Mouse (Mus musculus) cortical plate, adult 2 months (tissue): ENCODE measurements around the gene Mllt1. TPM values are rescaled to one million over a fixed set of nuclear protein-coding genes. Genes with fewer than 3 reads are reported as not detected.

Experiments
- H3K27ac ChIP-seq: fragments of 200-500 bp; 2 replicates; pipeline ENCODE4 v1.5.1; 2012; ENCODE audit warnings: low read length, control low read depth, inconsistent platforms; ENCODE audit not compliant: insufficient read depth
- H3K4me1 ChIP-seq: fragments of 200-500 bp; 2 replicates; pipeline ENCODE4 v1.6.1; 2011; ENCODE audit warnings: low read length; ENCODE audit not compliant: control insufficient read depth, insufficient read depth
- H3K4me3 ChIP-seq: fragments of 200-500 bp; 2 replicates; pipeline ENCODE4 v1.5.1; 2011; ENCODE audit warnings: mild to moderate bottlenecking, low read length, control low read depth; ENCODE audit not compliant: insufficient read depth
- CTCF ChIP-seq: fragments of 200-500 bp; IDR thresholded peaks from 2 replicates; pipeline ENCODE4 v1.5.1; 2011; ENCODE audit warnings: mild to moderate bottlenecking, control low read depth, low read length; ENCODE audit not compliant: insufficient read depth; ENCODE audit errors: extremely low read depth
- POLR2A ChIP-seq: fragments of 200-500 bp; IDR thresholded peaks from 2 replicates; pipeline ENCODE4 v1.6.1; 2011; ENCODE audit warnings: mild to moderate bottlenecking, low read length, control low read depth; ENCODE audit not compliant: insufficient read depth; ENCODE audit errors: extremely low read depth
- polyA plus RNA-seq: library from polyadenylated mRNA; depleted of rRNA; stranded (reverse); fragments of >200 nt; gene quantifications from 2 replicates; pipeline ENCODE4 v1.2.3, GENCODE M21; 2012

Gene Mllt1
- polyA plus RNA-seq, 1 experiment = 76.0 TPM

GRCm38 (mm10) chr17:56936731-56937130 lies 1.5 kb upstream of the Mllt1 start:
- H3K4me1 ChIP-seq = peaks cover 4% of the 10 kb centered on the region; the same call in 1 of the 2 replicates
- H3K4me3 ChIP-seq = no peak overlapping the region
- H3K27ac ChIP-seq = no peak overlapping the region
- no peak for TF ChIP-seq POLR2A
- TF ChIP-seq CTCF = no peak

GRCm38 (mm10) chr17:56934545-56935330 lies 477 bp downstream of the Mllt1 start:
- TF ChIP-seq POLR2A (no peak), CTCF (no peak)
- Histone ChIP-seq H3K4me3 (peak overlapping the region; percentile 47), H3K27ac (no peak overlapping the region), H3K4me1 (peaks cover 4% of the 10 kb centered on the region; the same call in 1 of the 2 replicates)

DNA sequence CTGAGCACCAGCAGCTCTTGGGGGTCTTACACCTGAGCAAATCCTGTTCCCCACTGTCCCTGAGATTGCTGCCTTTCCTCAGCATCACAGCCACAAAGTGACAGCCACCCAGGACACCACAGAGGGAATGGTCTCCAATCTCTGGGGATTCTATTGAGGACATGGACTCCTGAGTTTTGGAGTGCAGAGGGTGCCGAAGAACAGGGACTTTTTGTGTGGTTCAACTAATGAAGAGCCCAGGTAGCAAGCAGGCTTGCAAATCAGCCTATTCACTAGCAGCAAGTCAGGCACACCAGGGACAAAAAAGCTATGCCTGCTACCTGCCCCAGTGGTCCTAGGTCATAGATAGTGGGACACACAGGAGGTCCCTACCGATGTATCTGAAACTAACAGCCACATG lies 1.8 kb downstream of the Mllt1 start:
- Histone ChIP-seq H3K4me1 (peaks cover 4% of the 10 kb centered on the region; the same call in 1 of the 2 replicates), H3K27ac (no peak overlapping the region), H3K4me3 (no peak overlapping the region)
- TF ChIP-seq CTCF (no peak), POLR2A (no peak)

DNA sequence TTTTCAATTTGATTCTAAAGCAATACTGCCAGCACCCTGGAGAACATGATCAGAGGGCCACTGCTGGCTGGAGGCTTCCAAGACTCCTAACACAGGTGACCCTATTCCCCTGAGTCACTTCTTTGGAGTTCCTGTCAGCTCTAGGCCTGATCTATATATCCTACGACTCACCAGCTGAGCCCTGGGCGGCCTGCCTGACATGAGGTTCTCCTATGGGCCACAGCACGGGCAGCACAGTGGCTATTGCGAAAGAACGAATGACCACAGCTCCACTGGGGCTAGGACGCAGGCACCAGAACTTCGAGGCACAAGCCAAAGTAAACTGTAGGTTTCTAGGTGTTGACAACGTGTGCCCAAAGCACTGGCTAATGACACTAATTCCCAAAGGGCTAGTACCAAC lies 5.2 kb downstream of the Mllt1 start:
- no peak overlapping the region for H3K27ac ChIP-seq
- TF ChIP-seq CTCF (no peak), POLR2A (no peak)
- H3K4me1 ChIP-seq = peaks cover 4% of the 10 kb centered on the region

GRCm38 (mm10) chr17:56929530-56929929 lies 5.7 kb downstream of the Mllt1 start:
- no peak for TF ChIP-seq POLR2A
- TF ChIP-seq CTCF = no peak
- no peak overlapping the region for H3K27ac ChIP-seq
- no peak overlapping the region for H3K4me3 ChIP-seq
- H3K4me1 ChIP-seq = peaks cover 4% of the 10 kb centered on the region

More for the DNA sequence above, 5.2 kb downstream of the Mllt1 start:
- H3K4me3 ChIP-seq = no peak overlapping the region

- Histone ChIP-seq H3K4me1 (peaks cover 4% of the 10 kb centered on the region), H3K27ac (no peak overlapping the region), H3K4me3 (no peak overlapping the region)
- TF ChIP-seq CTCF = no peak
- TF ChIP-seq POLR2A = no peak
Measured at GRCm38 (mm10) chr17:56929101-56929500, 6.1 kb downstream of the Mllt1 start.

- Histone ChIP-seq H3K4me3 (no peak overlapping the region), H3K27ac (no peak overlapping the region), H3K4me1 (no peaks in the 10 kb centered on the region; the same call in none of the 2 replicates)
- TF ChIP-seq CTCF (no peak), POLR2A (no peak)
Measured at GRCm38 (mm10) chr17:56925998-56926397, 9.2 kb downstream of the Mllt1 start.

- Histone ChIP-seq H3K4me1 (no peaks in the 10 kb centered on the region), H3K4me3 (no peak overlapping the region), H3K27ac (no peak overlapping the region)
- TF ChIP-seq CTCF = no peak
- no peak for TF ChIP-seq POLR2A
Measured at GRCm38 (mm10) chr17:56919725-56920124, 15.5 kb downstream of the Mllt1 start.

- Histone ChIP-seq H3K4me3 (no peak overlapping the region), H3K4me1 (no peaks in the 10 kb centered on the region), H3K27ac (no peak overlapping the region)
- TF ChIP-seq POLR2A = no peak
- TF ChIP-seq CTCF = no peak
Measured at GRCm38 (mm10) chr17:56917166-56917565, 18.0 kb downstream of the Mllt1 start.

DNA sequence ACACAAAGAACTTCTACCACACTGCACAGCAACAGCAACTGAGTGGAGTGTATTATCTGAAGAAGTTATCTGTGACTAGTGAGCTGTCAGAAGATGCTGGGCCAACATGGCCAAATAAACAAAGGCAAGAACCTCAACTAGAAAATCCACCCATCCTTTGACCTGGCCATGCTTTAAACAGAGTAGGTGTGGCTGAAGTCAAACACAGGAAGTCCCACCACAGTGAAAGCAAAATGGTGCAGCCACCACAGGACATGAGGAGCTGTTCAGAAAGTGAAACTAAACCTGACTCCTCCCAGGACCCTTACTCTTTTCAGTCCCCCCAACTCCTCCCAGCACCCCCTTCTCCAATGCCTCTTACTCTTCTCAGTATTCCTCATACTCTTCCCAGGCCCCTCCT lies 21.8 kb downstream of the Mllt1 start:
- Histone ChIP-seq H3K27ac (no peak overlapping the region), H3K4me3 (no peak overlapping the region), H3K4me1 (peaks cover 3% of the 10 kb centered on the region; the same call in 1 of the 2 replicates)
- TF ChIP-seq POLR2A = no peak
- no peak for TF ChIP-seq CTCF
